Mouse (Mus musculus) liver, embryonic 14.5 days (tissue): ENCODE data around the gene Gm17428. TPM values are rescaled to one million over a fixed set of nuclear protein-coding genes. Genes with fewer than 3 reads are reported as not detected.
A peak's percentile ranks its signal among the peaks of the same experiment; 100 is the strongest.

Experiments used
- ATAC-seq: fragments of 200-750 bp; cut with Nextera tagmentation; 2 replicates; pipeline ENCODE4 v1.8.0; 2017; ENCODE audit warnings: moderate number of reproducible peaks, mild to moderate bottlenecking, moderate library complexity; ENCODE audit not compliant: insufficient read depth
- DNase-seq, 3 experiments: peaks; one replicate each; pipeline ENCODE4 v3.0.0-alpha.2; 2012 to 2013; ENCODE audit warnings: low read depth in 3 of 3, low spot score in 3 of 3
- H3K27ac ChIP-seq: fragments of 300-500 bp; sonication (generic); 2 replicates; pipeline ENCODE4 v1.5.1; 2014; ENCODE audit warnings: moderate library complexity, mild to moderate bottlenecking, control low read depth, inconsistent platforms
- H3K27me3 ChIP-seq: fragments of 300-500 bp; sonication (generic); 2 replicates; pipeline ENCODE4 v1.6.1; 2014; ENCODE audit warnings: mild to moderate bottlenecking, low read length, moderate library complexity; ENCODE audit not compliant: control insufficient read depth, insufficient read depth
- H3K36me3 ChIP-seq: fragments of 300-500 bp; sonication (generic); replicated peaks from 2 replicates; pipeline ENCODE4 v1.6.1; 2014; ENCODE audit warnings: low read depth; ENCODE audit not compliant: control insufficient read depth, insufficient read depth
- H3K4me1 ChIP-seq, 2 experiments: fragments of 200-500 bp in 1 of 2; fragments of 300-500 bp in 1 of 2; sonication (generic) in 1 of 2; replicated peaks; 2 replicates each; pipeline ENCODE4 v1.6.1; 2012 to 2014; ENCODE audit warnings: antibody characterized with exemption in 1 of 2, inconsistent platforms in 1 of 2, low read length in 1 of 2; ENCODE audit not compliant: control insufficient read depth in 2 of 2, insufficient read depth in 2 of 2
- H3K4me2 ChIP-seq: fragments of 300-500 bp; sonication (generic); 2 replicates; pipeline ENCODE4 v1.6.1; 2014; ENCODE audit warnings: low read depth, mild to moderate bottlenecking, control low read depth, moderate library complexity
- H3K4me3 ChIP-seq, 2 experiments: fragments of 200-500 bp in 1 of 2; fragments of 300-500 bp in 1 of 2; sonication (generic) in 1 of 2; 2 replicates each; pipeline ENCODE4 v1.5.1; 2012 to 2014; ENCODE audit warnings: low read depth in 2 of 2, low read length in 2 of 2, mild to moderate bottlenecking in 2 of 2, control low read depth in 1 of 2, inconsistent platforms in 1 of 2, moderate library complexity in 1 of 2; ENCODE audit not compliant: insufficient read depth in 1 of 2
- H3K9ac ChIP-seq: fragments of 300-500 bp; sonication (generic); replicated peaks from 2 replicates; pipeline ENCODE4 v1.6.1; 2014; ENCODE audit warnings: mild to moderate bottlenecking, control low read depth, moderate library complexity
- H3K9me3 ChIP-seq: fragments of 300-500 bp; sonication (generic); 2 replicates; pipeline ENCODE4 v1.6.1; 2016; ENCODE audit warnings: low read length, mixed read lengths; ENCODE audit not compliant: control insufficient read depth
- CTCF ChIP-seq: IDR thresholded peaks from 2 replicates; pipeline ENCODE4 v1.5.1; 2016; ENCODE audit warnings: antibody characterized with exemption, low read depth, control low read depth
- EP300 ChIP-seq: IDR thresholded peaks from 2 replicates; pipeline ENCODE4 v1.6.1; 2016; ENCODE audit warnings: antibody characterized with exemption, low read depth
- WGBS: fragments of 180-500 bp; shearing (Covaris S2); extraction: QIAGEN DNeasy Blood & Tissue Kit; methylation state at CpG from one replicate; pipeline ENCODE4 v1.1.7; 2014; ENCODE audit not compliant: insufficient replicate concordance; 5-methylcytosine and 5-hydroxymethylcytosine counted together
- microRNA counts: library from miRNA; unstranded; fragments of <30 nt; microRNA quantifications from one replicate; lab custom pipeline; 2016
- microRNA-seq: library from miRNA; unstranded; fragments of <30 nt; microRNA quantifications from one replicate; pipeline ENCODE4, GENCODE M21; 2016
- polyA plus RNA-seq, 2 experiments: library from polyadenylated mRNA; depleted of rRNA in 1 of 2; stranded (reverse) in 1 of 2; unstranded in 1 of 2; fragments of >200 nt; fragmentation: Nextera tagmentation in 1 of 2; extraction: Ambion mirVana in 1 of 2; gene quantifications; 2 replicates each; pipeline versions ENCODE4 v1.2.1 to v1.2.3; 2012 to 2014

Gene Gm17428
- polyA plus RNA-seq, 2 experiments, result not detected

- Histone ChIP-seq H3K36me3 (peaks cover 24% of the 10 kb centered on the region), H3K4me1 (0 out of 4 replicates have a peak, but pooled peaks cover 2 to 3% of the 10 kb centered on the region in 2 experiments), H3K4me2 (no peak overlapping the region), H3K9me3 (no peaks in the 10 kb centered on the region), H3K27ac (no peak overlapping the region), H3K9ac (no peak overlapping the region), H3K4me3 (no peak overlapping the region), H3K27me3 (no peaks in the 10 kb centered on the region)
- WGBS, result 72% methylated on average over 5 of the region's 5 CpGs
- no peak for TF ChIP-seq EP300
- TF ChIP-seq CTCF, result peak; percentile 12; the same call in 1 of the 2 replicates
- no peak for ATAC-seq
- no peak for DNase-seq
Observed at GRCm38 (mm10) chr14:55025527-55025926, 48.8 kb downstream of the Gm17428 start.

MicroRNAs within 50 kb of the gene (microRNA counts, 519-probe panel; counts per million panel counts)
- microRNA mmu-miR-208a (lab: Ali Mortazavi, UCI), result 69.9 counts per million
- 69.9 counts per million for microRNA mmu-miR-208b (lab: Ali Mortazavi, UCI)

Small RNA genes within 50 kb of the gene (microRNA-seq; reads per million reads assigned to microRNA genes)
- gene Mir208a (1.3 reads per million), gene Mir208b (5.5 reads per million, percentile 9 among the genes with 10 or more reads in this experiment)

Other genes with a start within 250 kb of the Gm17428 start
- 3.3 and 3.6 TPM in 2 replicates for gene Slc7a8, start 195.0 kb upstream of the Gm17428 start, polyA plus RNA-seq (2012; rRNA removed)
- gene Slc7a8, start 195.0 kb upstream of the Gm17428 start, polyA plus RNA-seq (2014; fragmentation: Nextera tagmentation; extraction: Ambion mirVana), result 3.7 and 3.9 TPM in 2 replicates
- gene Rnf212b, start 162.8 kb upstream of the Gm17428 start, polyA plus RNA-seq (2012; rRNA removed), result not detected in 2 replicates
- not detected in 2 replicates for gene Rnf212b, start 162.8 kb upstream of the Gm17428 start, polyA plus RNA-seq (2014; fragmentation: Nextera tagmentation; extraction: Ambion mirVana)
- 0.78 and 0.96 TPM in 2 replicates for gene Homez, start 106.0 kb upstream of the Gm17428 start, polyA plus RNA-seq (2012; rRNA removed)
- gene Homez, start 106.0 kb upstream of the Gm17428 start, polyA plus RNA-seq (2014; fragmentation: Nextera tagmentation; extraction: Ambion mirVana), result 1.8 TPM in 2 replicates
- 1.9 and 2.6 TPM in 2 replicates for gene Ppp1r3e, start 99.4 kb upstream of the Gm17428 start, polyA plus RNA-seq (2012; rRNA removed)
- 0.45 and 0.52 TPM in 2 replicates for gene Ppp1r3e, start 99.4 kb upstream of the Gm17428 start, polyA plus RNA-seq (2014; fragmentation: Nextera tagmentation; extraction: Ambion mirVana)
- 3.8 and 4.9 TPM in 2 replicates for gene Bcl2l2, start 93.6 kb upstream of the Gm17428 start, polyA plus RNA-seq (2012; rRNA removed)
- 0.47 and 0.51 TPM in 2 replicates for gene Bcl2l2, start 93.6 kb upstream of the Gm17428 start, polyA plus RNA-seq (2014; fragmentation: Nextera tagmentation; extraction: Ambion mirVana)
- 0.03 and 0.06 TPM in 2 replicates for gene Gm20521, start 93.5 kb upstream of the Gm17428 start, polyA plus RNA-seq (2012; rRNA removed)
- not detected in 2 replicates for gene Gm20521, start 93.5 kb upstream of the Gm17428 start, polyA plus RNA-seq (2014; fragmentation: Nextera tagmentation; extraction: Ambion mirVana)
- 98.8 and 110 TPM in 2 replicates for gene Pabpn1, start 84.4 kb upstream of the Gm17428 start, polyA plus RNA-seq (2012; rRNA removed)
- gene Pabpn1, start 84.4 kb upstream of the Gm17428 start, polyA plus RNA-seq (2014; fragmentation: Nextera tagmentation; extraction: Ambion mirVana), result 47.1 and 51.7 TPM in 2 replicates
- 4.2 and 5.1 TPM in 2 replicates for gene Slc22a17, start 63.8 kb upstream of the Gm17428 start, polyA plus RNA-seq (2012; rRNA removed)
- 0.79 and 0.96 TPM in 2 replicates for gene Slc22a17, start 63.8 kb upstream of the Gm17428 start, polyA plus RNA-seq (2014; fragmentation: Nextera tagmentation; extraction: Ambion mirVana)
- 0.54 and 0.69 TPM in 2 replicates for gene Efs, start 50.8 kb upstream of the Gm17428 start, polyA plus RNA-seq (2012; rRNA removed)
- gene Efs, start 50.8 kb upstream of the Gm17428 start, polyA plus RNA-seq (2014; fragmentation: Nextera tagmentation; extraction: Ambion mirVana), result 0.23 and 0.39 TPM in 2 replicates
- not detected in 2 replicates for gene Il25, start 44.2 kb upstream of the Gm17428 start, polyA plus RNA-seq (2012; rRNA removed)
- gene Il25, start 44.2 kb upstream of the Gm17428 start, polyA plus RNA-seq (2014; fragmentation: Nextera tagmentation; extraction: Ambion mirVana), result not detected in 2 replicates
- gene Cmtm5, start 40.7 kb upstream of the Gm17428 start, polyA plus RNA-seq (2012; rRNA removed), result 0.04 TPM in 1 of 2 replicates, not detected in the other
- not detected in 2 replicates for gene Cmtm5, start 40.7 kb upstream of the Gm17428 start, polyA plus RNA-seq (2014; fragmentation: Nextera tagmentation; extraction: Ambion mirVana)
- 0.01 and 0.02 TPM in 2 replicates for gene Myh6, start 10.0 kb upstream of the Gm17428 start, polyA plus RNA-seq (2012; rRNA removed)
- gene Myh6, start 10.0 kb upstream of the Gm17428 start, polyA plus RNA-seq (2014; fragmentation: Nextera tagmentation; extraction: Ambion mirVana), result not detected in 2 replicates
- 0.03 and 0.07 TPM in 2 replicates for gene Myh7, start 17.7 kb downstream of the Gm17428 start, polyA plus RNA-seq (2012; rRNA removed)
- 0.05 TPM in 1 of 2 replicates, not detected in the other for gene Myh7, start 17.7 kb downstream of the Gm17428 start, polyA plus RNA-seq (2014; fragmentation: Nextera tagmentation; extraction: Ambion mirVana)
- gene Ngdn, start 38.5 kb downstream of the Gm17428 start, polyA plus RNA-seq (2012; rRNA removed), result 14.4 and 31.0 TPM in 2 replicates
- 36.0 and 39.6 TPM in 2 replicates for gene Ngdn, start 38.5 kb downstream of the Gm17428 start, polyA plus RNA-seq (2014; fragmentation: Nextera tagmentation; extraction: Ambion mirVana)
- gene Zfhx2, start 115.4 kb downstream of the Gm17428 start, polyA plus RNA-seq (2012; rRNA removed), result 0.26 and 0.29 TPM in 2 replicates
- 0.61 and 0.62 TPM in 2 replicates for gene Zfhx2, start 115.4 kb downstream of the Gm17428 start, polyA plus RNA-seq (2014; fragmentation: Nextera tagmentation; extraction: Ambion mirVana)
- gene Thtpa, start 117.9 kb downstream of the Gm17428 start, polyA plus RNA-seq (2012; rRNA removed), result 2.0 and 2.6 TPM in 2 replicates
- gene Thtpa, start 117.9 kb downstream of the Gm17428 start, polyA plus RNA-seq (2014; fragmentation: Nextera tagmentation; extraction: Ambion mirVana), result 4.3 and 4.6 TPM in 2 replicates
- gene Ap1g2, start 129.7 kb downstream of the Gm17428 start, polyA plus RNA-seq (2012; rRNA removed), result 12.7 and 13.4 TPM in 2 replicates
- 18.6 and 21.2 TPM in 2 replicates for gene Ap1g2, start 129.7 kb downstream of the Gm17428 start, polyA plus RNA-seq (2014; fragmentation: Nextera tagmentation; extraction: Ambion mirVana)
- gene Jph4, start 140.0 kb downstream of the Gm17428 start, polyA plus RNA-seq (2012; rRNA removed), result 0.04 and 0.15 TPM in 2 replicates
- 0.04 TPM in 1 of 2 replicates, not detected in the other for gene Jph4, start 140.0 kb downstream of the Gm17428 start, polyA plus RNA-seq (2014; fragmentation: Nextera tagmentation; extraction: Ambion mirVana)
- 0.06 TPM in 1 of 2 replicates, not detected in the other for gene Dhrs2, start 245.1 kb downstream of the Gm17428 start, polyA plus RNA-seq (2012; rRNA removed)
- gene Dhrs2, start 245.1 kb downstream of the Gm17428 start, polyA plus RNA-seq (2014; fragmentation: Nextera tagmentation; extraction: Ambion mirVana), result 0.14 TPM in 1 of 2 replicates, not detected in the other